Mouse (Mus musculus): ENCODE results near the gene Zfand2a.

DNA sequence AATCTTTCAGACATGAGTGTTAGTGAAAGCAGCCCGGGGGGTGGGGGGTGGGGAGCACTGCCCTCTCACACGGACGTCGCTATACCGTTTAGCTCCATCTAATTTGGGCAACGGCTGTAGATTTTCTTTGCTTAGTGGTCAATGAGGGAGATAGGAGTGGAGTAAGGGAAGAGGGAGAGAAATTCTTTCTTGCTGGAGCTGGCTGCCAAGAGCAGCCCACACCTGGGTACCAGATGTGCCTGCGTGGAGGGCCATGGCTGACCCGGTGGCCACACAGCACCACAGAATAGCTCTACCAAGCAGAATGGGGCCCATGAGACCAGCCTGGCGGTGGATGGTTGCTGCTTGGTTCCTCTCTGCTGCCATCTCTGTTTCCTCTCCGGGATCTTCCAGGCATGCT is 37.6 kb upstream of the Zfand2a start:
- no peak for TF ChIP-seq MAFK (IDR thresholded peaks at IDR 0.05; ENCODE audit: insufficient read depth, low read depth, low read length)
- no peak for TF ChIP-seq HCFC1 (IDR thresholded peaks at IDR 0.05; ENCODE audit: borderline replicate concordance, insufficient read depth, low read length)
- TF ChIP-seq ZC3H11A (IDR thresholded peaks at IDR 0.05; ENCODE audit: borderline replicate concordance, low read depth, low read length), result no peak
